Mouse (Mus musculus) embryonic facial prominence, embryonic 15.5 days (tissue): ENCODE data around the gene Reck. TPM values are rescaled to one million over a fixed set of nuclear protein-coding genes. Genes with fewer than 3 reads are reported as not detected.

Source experiments
- ATAC-seq: fragments of 200-750 bp; cut with Nextera tagmentation; 2 replicates; pipeline ENCODE4 v1.8.0; 2017; ENCODE audit warnings: low read depth, moderate TSS enrichment; ENCODE audit not compliant: insufficient number of reproducible peaks, low FRiP score, low TSS enrichment
- H3K27ac ChIP-seq: fragments of 300-500 bp; sonication (generic); replicated peaks from 2 replicates; pipeline ENCODE4 v1.5.1; 2015; ENCODE audit warnings: mild to moderate bottlenecking, inconsistent platforms
- H3K27me3 ChIP-seq: fragments of 300-500 bp; sonication (generic); 2 replicates; pipeline ENCODE4 v1.6.1; 2015; ENCODE audit warnings: inconsistent platforms
- H3K36me3 ChIP-seq: fragments of 300-500 bp; sonication (generic); 2 replicates; pipeline ENCODE4 v1.6.1; 2015; ENCODE audit warnings: mild to moderate bottlenecking, inconsistent platforms
- H3K4me1 ChIP-seq: fragments of 300-500 bp; sonication (generic); 2 replicates; pipeline ENCODE4 v1.6.1; 2015; ENCODE audit warnings: inconsistent platforms
- H3K4me2 ChIP-seq: fragments of 300-500 bp; sonication (generic); replicated peaks from 2 replicates; pipeline ENCODE4 v1.6.1; 2015; ENCODE audit warnings: mild to moderate bottlenecking, inconsistent platforms
- H3K4me3 ChIP-seq: fragments of 300-500 bp; sonication (generic); replicated peaks from 2 replicates; pipeline ENCODE4 v1.5.1; 2015; ENCODE audit warnings: mild to moderate bottlenecking, inconsistent platforms
- H3K9ac ChIP-seq: fragments of 300-500 bp; sonication (generic); 2 replicates; pipeline ENCODE4 v1.6.1; 2015; ENCODE audit warnings: inconsistent platforms
- H3K9me3 ChIP-seq: fragments of 300-500 bp; sonication (generic); replicated peaks from 2 replicates; pipeline ENCODE4 v1.6.1; 2016; ENCODE audit warnings: inconsistent platforms
- WGBS: fragments of 180-500 bp; shearing (Covaris S2); methylation state at CpG from one replicate; pipeline ENCODE4 v1.1.7; 2015; 5-methylcytosine and 5-hydroxymethylcytosine counted together
- polyA plus RNA-seq: library from polyadenylated mRNA; unstranded; fragments of >200 nt; fragmentation: Nextera tagmentation; extraction: Ambion mirVana; gene quantifications from 2 replicates; pipeline ENCODE4 v1.2.1, GENCODE M21; 2015

Gene Reck
- polyA plus RNA-seq, 1 experiment from 2014 or later: 33.7 TPM

DNA sequence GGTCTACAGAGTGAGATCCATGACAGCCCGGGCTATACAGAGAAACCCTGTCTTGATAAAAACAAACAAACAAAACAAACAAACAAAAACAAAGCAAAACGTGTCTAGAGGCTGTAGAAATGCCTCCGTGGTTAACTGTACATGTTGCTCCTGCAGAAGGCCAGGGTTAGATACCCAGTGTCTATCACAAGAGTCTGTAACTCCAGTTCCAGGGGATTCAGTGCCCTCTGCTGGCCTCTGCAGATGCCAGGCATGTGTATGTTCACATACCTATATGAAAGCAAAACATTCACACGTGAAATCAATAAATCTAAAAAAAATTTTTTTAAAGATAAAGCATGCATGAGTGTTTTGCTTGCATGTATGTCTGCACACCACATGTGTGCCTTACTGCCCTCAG is 12.0 kb upstream of the Reck start:
- H3K4me1 ChIP-seq: no peaks in the 10 kb centered on the region
- ATAC-seq: no peak
- no peak overlapping the region for H3K9ac ChIP-seq
- H3K4me3 ChIP-seq: no peak overlapping the region
- no peak overlapping the region for H3K4me2 ChIP-seq
- H3K9me3 ChIP-seq: no peaks in the 10 kb centered on the region
- H3K27ac ChIP-seq: no peak overlapping the region
- no peaks in the 10 kb centered on the region for H3K36me3 ChIP-seq
- H3K27me3 ChIP-seq: no peaks in the 10 kb centered on the region
- WGBS: 61% methylated on average over 4 of the region's 4 CpGs

DNA sequence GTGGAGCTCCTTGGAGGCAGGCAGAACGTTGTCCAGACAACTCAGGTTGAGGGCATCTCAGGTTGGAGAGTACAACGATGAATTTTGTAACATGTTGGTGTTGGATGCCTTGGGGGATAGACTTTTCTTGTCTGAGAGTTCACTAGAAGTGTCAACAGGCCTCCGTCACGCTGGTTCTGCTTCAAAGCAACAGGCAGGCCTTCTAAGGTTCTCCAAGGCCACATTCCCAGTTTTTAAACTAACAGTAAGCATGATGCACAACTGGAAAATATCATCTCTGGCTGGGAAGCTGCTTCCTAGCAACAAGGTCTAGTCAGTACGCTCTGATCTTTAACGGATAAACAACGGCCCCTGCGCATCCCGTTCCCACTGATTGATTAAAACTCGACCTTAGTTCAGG is 5.5 kb upstream of the Reck start:
- WGBS: 77% methylated on average over 10 of the region's 10 CpGs
- H3K36me3 ChIP-seq: no peaks in the 10 kb centered on the region
- H3K27me3 ChIP-seq: no peaks in the 10 kb centered on the region
- no peaks in the 10 kb centered on the region for H3K9me3 ChIP-seq
- no peak overlapping the region for H3K4me3 ChIP-seq
- H3K4me2 ChIP-seq: no peak overlapping the region
- H3K9ac ChIP-seq: no peak overlapping the region
- ATAC-seq: no peak
- H3K4me1 ChIP-seq: peaks cover 3% of the 10 kb centered on the region
- H3K27ac ChIP-seq: no peak overlapping the region

DNA sequence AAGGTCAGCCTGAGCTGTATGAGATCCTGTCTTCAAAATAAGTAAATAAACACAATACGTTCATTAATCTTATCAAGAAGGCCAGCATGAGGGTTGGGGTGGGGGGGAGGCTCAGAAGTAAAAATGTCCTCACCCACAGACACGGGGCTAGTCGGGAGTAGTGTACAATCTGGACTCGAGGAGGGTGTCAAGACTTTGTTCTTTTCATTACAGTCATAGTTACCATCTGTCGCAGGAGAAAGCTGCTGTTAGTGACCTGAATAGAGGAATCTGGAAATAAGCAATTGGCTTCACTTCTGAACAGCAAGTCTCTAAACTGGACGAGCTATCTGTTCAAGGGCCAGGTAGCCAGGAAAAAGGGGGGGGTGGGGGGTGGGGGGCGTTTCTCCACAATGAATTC is 829 bp upstream of the Reck start:
- no peak for ATAC-seq
- peaks cover 15% of the 10 kb centered on the region for H3K4me1 ChIP-seq
- H3K4me2 ChIP-seq: peak overlapping the region; percentile 89
- 41% methylated on average over 7 of the region's 7 CpGs for WGBS
- peak overlapping the region; percentile 94 for H3K4me3 ChIP-seq
- H3K9me3 ChIP-seq: no peaks in the 10 kb centered on the region
- H3K36me3 ChIP-seq: no peaks in the 10 kb centered on the region
- H3K9ac ChIP-seq: no peak overlapping the region; the same call in 1 of the 2 replicates
- no peak overlapping the region for H3K27ac ChIP-seq
- no peaks in the 10 kb centered on the region for H3K27me3 ChIP-seq

DNA sequence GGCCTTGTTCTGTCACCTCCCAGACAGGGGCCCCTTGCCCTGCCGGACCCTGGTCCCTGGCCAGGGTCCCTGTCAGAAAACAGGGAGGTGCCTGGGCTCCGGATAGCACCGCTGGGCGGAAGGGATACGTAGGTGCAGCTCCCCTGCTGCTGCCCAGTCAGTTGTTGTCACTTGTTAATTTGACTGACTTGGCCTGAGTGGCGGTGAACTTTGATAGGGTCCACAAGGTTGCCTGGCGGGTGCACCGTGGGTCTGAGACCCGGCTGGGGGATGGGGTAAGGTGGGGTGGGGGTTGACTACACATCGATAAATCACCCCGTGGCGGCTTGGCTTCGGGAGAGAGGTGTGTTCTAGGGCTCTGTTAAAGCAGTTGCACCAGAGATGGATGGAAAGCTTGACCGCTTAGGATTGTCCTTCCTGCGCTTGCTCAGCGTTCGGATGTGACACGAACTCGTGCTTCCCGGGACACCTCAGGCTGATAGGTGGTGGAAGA is 635 bp downstream of the Reck start:
- no peaks in the 10 kb centered on the region for H3K9me3 ChIP-seq
- no peaks in the 10 kb centered on the region for H3K27me3 ChIP-seq
- H3K27ac ChIP-seq: no peak overlapping the region
- peak overlapping the region; percentile 89 for H3K4me2 ChIP-seq
- WGBS: under 1% methylated on average over 20 of the region's 20 CpGs
- H3K9ac ChIP-seq: peak overlapping the region; percentile 62
- H3K4me1 ChIP-seq: peaks cover 15% of the 10 kb centered on the region
- peak overlapping the region; percentile 94 for H3K4me3 ChIP-seq
- ATAC-seq: peak; percentile 21; the same call in 1 of the 2 replicates
- no peaks in the 10 kb centered on the region for H3K36me3 ChIP-seq

DNA sequence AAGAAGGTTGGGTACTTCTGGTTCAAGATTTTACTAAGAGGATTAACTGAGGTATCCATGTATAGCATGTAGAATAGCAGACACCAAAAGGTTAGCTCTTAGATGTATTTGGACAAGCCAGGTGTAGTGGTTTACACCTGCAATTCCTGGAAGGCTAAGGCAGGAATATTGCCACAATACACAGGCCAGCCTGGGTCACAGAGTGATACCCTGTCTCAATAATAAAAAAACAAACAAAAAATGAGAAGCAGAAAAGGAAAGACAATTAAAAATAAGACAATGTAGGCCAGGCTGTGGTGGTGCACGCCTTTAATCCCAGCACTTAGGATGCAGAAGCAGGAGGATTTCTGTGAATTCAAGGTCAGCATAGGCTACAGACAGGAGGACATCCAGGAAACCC is 1.9 kb downstream of the Reck start:
- H3K4me3 ChIP-seq: no peak overlapping the region
- ATAC-seq: no peak
- 94% methylated on average over 1 of the region's 1 CpGs for WGBS

DNA sequence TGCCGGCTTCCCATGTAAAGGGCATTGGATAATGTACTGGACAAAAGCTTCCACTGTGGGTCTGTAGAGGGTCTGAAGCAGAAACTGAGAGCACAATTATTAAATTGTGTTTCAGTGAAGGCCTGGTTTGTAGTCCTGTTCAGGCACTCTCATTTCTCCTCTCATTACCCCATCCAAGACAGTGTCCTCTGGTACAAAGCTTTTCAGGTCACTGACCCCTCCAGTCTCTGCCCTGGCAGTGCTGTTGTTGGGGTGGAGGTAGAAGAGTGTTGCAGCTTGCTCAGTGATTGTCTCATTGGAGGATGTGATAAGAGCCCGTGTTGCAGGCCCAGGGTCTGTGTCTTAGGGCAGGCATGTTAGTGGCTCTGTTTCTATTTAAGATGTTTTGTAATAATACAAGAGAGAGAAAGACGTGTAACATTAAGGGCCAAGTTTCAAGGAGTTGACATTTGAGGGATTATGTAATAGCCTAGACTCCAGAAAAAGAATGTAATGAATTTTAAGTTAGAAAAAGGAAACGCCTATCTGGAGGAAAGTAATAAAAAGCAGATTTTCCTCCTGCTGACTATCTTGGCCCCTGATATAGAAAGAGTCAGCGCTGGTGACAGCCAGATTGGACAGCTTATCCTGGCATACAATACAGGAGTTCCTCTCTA is 2.9 kb downstream of the Reck start:
- no peak overlapping the region for H3K9ac ChIP-seq
- H3K9me3 ChIP-seq: no peaks in the 10 kb centered on the region
- ATAC-seq: no peak
- H3K4me1 ChIP-seq: peaks cover 15% of the 10 kb centered on the region
- no peak overlapping the region for H3K4me2 ChIP-seq
- H3K4me3 ChIP-seq: no peak overlapping the region
- H3K27ac ChIP-seq: peak overlapping the region; percentile 71
- no peaks in the 10 kb centered on the region for H3K27me3 ChIP-seq
- no peaks in the 10 kb centered on the region for H3K36me3 ChIP-seq
- WGBS: 24% methylated on average over 5 of the region's 5 CpGs

More for the DNA sequence above, 1.9 kb downstream of the Reck start:
- H3K9ac ChIP-seq: no peak overlapping the region
- no peak overlapping the region for H3K4me2 ChIP-seq
- H3K27ac ChIP-seq: no peak overlapping the region
- peaks cover 15% of the 10 kb centered on the region for H3K4me1 ChIP-seq
- no peaks in the 10 kb centered on the region for H3K9me3 ChIP-seq
- no peaks in the 10 kb centered on the region for H3K27me3 ChIP-seq
- H3K36me3 ChIP-seq: no peaks in the 10 kb centered on the region

DNA sequence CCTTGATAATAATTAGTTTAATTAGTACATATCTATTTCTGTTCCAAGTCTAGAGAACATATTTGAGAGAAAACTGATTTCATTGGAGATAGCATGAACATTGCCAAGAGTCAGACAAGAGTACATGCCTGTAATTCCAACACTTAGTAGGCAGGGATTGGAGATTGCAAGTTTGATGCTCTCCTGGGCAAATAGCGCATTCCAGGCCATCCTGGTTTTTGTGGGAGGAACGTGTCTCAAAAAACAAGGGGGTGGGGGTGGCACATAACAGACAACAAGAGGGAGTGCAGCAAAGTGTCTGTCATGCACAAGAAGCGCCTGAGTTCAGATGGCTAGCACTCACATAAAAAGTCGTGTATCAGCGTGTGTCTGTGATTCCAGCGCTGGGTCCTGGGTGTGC is 4.2 kb downstream of the Reck start:
- no peak for ATAC-seq
- Histone ChIP-seq H3K27me3 (no peaks in the 10 kb centered on the region), H3K9ac (no peak overlapping the region), H3K4me2 (no peak overlapping the region), H3K4me3 (no peak overlapping the region), H3K36me3 (no peaks in the 10 kb centered on the region), H3K4me1 (peaks cover 26% of the 10 kb centered on the region), H3K9me3 (no peaks in the 10 kb centered on the region), H3K27ac (no peak overlapping the region)
- 70% methylated on average over 6 of the region's 6 CpGs for WGBS

DNA sequence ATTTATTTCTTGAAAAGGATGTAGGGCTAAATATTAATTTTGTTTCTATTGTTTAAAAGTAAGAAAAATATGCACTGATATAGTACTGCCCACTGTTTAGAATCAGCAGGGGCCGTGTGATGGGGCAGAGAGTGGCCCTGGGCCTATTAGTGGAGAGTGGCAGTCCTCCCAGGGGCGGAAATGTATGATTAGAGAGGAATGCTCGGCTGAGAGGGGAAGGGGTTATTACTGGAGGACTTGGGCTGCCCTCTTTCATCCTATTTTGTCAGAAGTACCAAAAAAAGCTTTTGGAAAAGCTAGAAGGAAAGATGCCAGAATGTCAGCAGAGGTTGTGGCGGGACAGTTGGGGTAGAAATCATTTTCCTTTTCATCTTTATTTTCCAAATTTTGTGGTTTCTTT is 8.9 kb downstream of the Reck start:
- ATAC-seq: peak; percentile 57; the same call in 1 of the 2 replicates
- H3K36me3 ChIP-seq: no peaks in the 10 kb centered on the region
- WGBS: 31% methylated on average over 4 of the region's 4 CpGs
- no peaks in the 10 kb centered on the region for H3K27me3 ChIP-seq
- H3K4me1 ChIP-seq: peaks cover 21% of the 10 kb centered on the region
- H3K4me3 ChIP-seq: no peak overlapping the region
- peak overlapping the region; percentile 34; the same call in 1 of the 2 replicates for H3K27ac ChIP-seq
- no peaks in the 10 kb centered on the region for H3K9me3 ChIP-seq
- no peak overlapping the region for H3K9ac ChIP-seq
- H3K4me2 ChIP-seq: no peak overlapping the region

DNA sequence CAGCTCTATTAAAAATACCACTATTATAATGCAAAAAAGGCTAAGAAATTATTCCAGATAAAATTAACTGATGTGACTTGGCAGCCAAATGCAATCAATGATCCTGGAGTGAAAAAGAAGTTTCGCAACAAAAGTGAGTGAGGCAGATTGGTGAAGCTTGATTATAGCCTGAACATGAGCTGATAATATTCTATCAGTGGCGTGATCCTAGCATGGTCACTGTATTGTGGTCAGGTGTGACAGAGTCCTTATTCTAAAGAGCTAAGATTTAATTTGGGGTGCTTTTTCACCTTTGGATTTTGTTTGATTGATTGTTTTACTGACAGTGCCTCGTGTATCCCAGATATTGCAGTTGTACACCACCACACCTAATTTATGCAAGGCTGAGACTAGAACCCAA is 15.9 kb downstream of the Reck start:
- H3K4me1 ChIP-seq: no peaks in the 10 kb centered on the region
- no peaks in the 10 kb centered on the region for H3K27me3 ChIP-seq
- WGBS: 85% methylated on average over 3 of the region's 3 CpGs
- H3K4me2 ChIP-seq: no peak overlapping the region
- H3K27ac ChIP-seq: no peak overlapping the region
- ATAC-seq: no peak
- H3K9ac ChIP-seq: no peak overlapping the region
- no peaks in the 10 kb centered on the region for H3K9me3 ChIP-seq
- H3K4me3 ChIP-seq: no peak overlapping the region
- no peaks in the 10 kb centered on the region for H3K36me3 ChIP-seq

DNA sequence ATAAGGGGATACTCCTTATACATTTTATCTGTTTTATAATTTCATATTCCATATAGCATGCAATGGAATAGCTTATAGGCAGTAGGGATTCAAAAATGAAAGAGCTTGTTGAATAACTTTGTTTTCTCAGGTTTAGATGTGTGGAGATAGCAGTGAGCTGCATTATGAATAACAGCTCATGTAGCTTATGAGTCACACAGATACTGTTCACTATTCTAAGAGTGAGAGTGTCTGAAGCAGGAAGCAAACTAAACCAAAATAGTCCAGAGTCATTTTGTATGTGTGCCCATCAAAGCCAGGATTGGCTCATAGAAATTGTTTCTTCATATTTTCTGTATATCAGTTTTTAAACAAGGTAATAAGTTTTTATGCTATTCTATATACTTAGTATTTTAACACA is 21.9 kb downstream of the Reck start:
- H3K4me2 ChIP-seq: no peak overlapping the region
- H3K27me3 ChIP-seq: no peaks in the 10 kb centered on the region
- no peak for ATAC-seq
- no peak overlapping the region for H3K27ac ChIP-seq
- no peaks in the 10 kb centered on the region for H3K9me3 ChIP-seq
- H3K4me3 ChIP-seq: no peak overlapping the region
- no peaks in the 10 kb centered on the region; the same call in 1 of the 2 replicates for H3K36me3 ChIP-seq
- H3K4me1 ChIP-seq: no peaks in the 10 kb centered on the region
- H3K9ac ChIP-seq: no peak overlapping the region

DNA sequence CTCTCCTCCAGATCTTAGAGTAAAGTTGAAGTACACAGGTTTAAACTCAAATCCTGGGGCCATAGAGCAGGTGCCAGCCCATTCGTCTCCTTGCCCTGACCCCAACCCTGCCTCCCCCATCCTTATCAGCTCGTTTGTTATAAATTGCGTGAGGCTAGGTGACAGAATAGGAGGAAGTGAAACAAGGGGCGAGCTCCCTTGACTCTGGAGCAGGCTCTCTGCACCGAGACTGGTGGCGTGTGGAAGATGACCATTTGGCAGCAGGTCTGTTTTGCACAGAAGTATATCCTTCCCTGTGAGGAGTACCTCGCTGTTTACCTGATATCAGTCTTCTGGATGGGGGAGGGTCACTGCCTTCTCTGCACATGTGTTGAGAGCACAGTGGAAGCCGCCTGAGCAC is 23.9 kb downstream of the Reck start:
- Histone ChIP-seq H3K4me3 (no peak overlapping the region), H3K27ac (no peak overlapping the region), H3K9me3 (no peaks in the 10 kb centered on the region), H3K4me2 (no peak overlapping the region), H3K4me1 (no peaks in the 10 kb centered on the region), H3K27me3 (no peaks in the 10 kb centered on the region), H3K9ac (no peak overlapping the region), H3K36me3 (peaks cover 2% of the 10 kb centered on the region; the same call in 1 of the 2 replicates)
- ATAC-seq: no peak
- WGBS: 67% methylated on average over 8 of the region's 8 CpGs

DNA sequence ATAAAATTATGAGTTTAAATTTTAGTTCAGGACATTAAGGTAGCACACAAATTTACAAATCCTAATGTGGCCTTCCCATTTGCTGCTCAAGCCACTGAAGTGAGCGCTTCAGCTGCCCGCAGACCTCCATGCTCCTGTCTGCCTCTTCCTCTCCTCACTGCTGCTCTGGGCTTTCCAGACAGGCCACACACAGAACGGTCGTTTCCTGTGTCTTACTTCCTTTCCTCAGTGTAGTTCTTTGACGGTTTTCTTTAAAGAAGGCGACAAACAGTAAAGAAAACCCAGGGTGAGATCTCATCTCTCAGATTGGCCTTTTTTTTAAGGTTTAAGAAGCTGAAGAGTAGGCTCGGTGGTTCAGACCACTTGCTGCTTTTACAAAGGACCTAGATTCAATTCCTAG is 28.4 kb downstream of the Reck start:
- Histone ChIP-seq H3K4me1 (peaks cover 5% of the 10 kb centered on the region; the same call in 1 of the 2 replicates), H3K9ac (no peak overlapping the region), H3K36me3 (peaks cover 2% of the 10 kb centered on the region; the same call in 1 of the 2 replicates), H3K27me3 (no peaks in the 10 kb centered on the region), H3K4me3 (no peak overlapping the region), H3K9me3 (no peaks in the 10 kb centered on the region), H3K27ac (no peak overlapping the region), H3K4me2 (no peak overlapping the region)
- no peak for ATAC-seq
- WGBS: 70% methylated on average over 7 of the region's 7 CpGs
